Mouse (Mus musculus) ES-E14 (cell line): ENCODE measurements around the gene 1110032F04Rik.

Experiments
- CHD2 ChIP-seq: IDR thresholded peaks from 2 replicates; pipeline ENCODE4 v1.6.1; 2014; ENCODE audit warnings: mild to moderate bottlenecking, low read depth, low read length, inconsistent platforms
- HCFC1 ChIP-seq: IDR thresholded peaks from 2 replicates; pipeline ENCODE4 v1.6.1; 2012; ENCODE audit warnings: low read length, inconsistent platforms, borderline replicate concordance; ENCODE audit not compliant: insufficient read depth
- MAFK ChIP-seq: IDR thresholded peaks from 2 replicates; pipeline ENCODE4 v1.6.1; 2014; ENCODE audit warnings: mild to moderate bottlenecking, low read depth, low read length, inconsistent platforms; ENCODE audit not compliant: insufficient read depth
- ZC3H11A ChIP-seq: IDR thresholded peaks from 2 replicates; pipeline ENCODE4 v1.6.1; 2012; ENCODE audit warnings: low read depth, mild to moderate bottlenecking, inconsistent platforms, low read length, borderline replicate concordance
- ZNF384 ChIP-seq: IDR thresholded peaks from 2 replicates; pipeline ENCODE4 v1.6.1; 2012; ENCODE audit warnings: low read depth, low read length, inconsistent platforms

GRCm38 (mm10) chr3:68897154-68897553 lies 27.8 kb downstream of the 1110032F04Rik start:
- TF ChIP-seq CHD2 (no peak), MAFK (no peak), ZNF384 (no peak), HCFC1 (no peak), ZC3H11A (peak; percentile 20; the same call in 1 of the 2 replicates)
